Mouse (Mus musculus): Measurements from ENCODE around the gene Rgs7.

DNA sequence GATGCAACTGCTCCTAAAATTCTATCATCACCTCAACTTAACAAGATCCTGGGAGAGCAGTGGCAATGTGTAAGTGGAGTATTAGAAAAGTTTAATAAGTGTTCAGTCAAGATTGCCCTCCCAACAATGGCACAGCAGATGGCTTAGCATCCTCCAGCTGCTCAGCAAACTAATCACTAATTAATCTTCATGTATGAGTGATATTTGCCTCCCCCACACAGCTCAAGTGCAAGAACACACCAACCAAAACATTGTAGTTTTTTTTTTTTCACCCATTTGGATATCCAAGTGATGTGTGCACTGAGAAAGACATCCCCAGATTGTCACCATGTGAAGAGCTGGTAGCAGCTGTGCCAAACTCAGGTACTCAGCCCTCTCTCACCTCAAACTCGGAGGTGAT, 336.8 kb downstream of the Rgs7 start:
- TF ChIP-seq POLR2A (IDR thresholded peaks at IDR 0.05; ENCODE audit: borderline replicate concordance, low read depth, low read length) (no peak), CTCF (IDR thresholded peaks at IDR 0.05; ENCODE audit: low read depth, low read length) (no peak)
